Mouse (Mus musculus) heart, postnatal 36 days (tissue): ENCODE data around the gene Tc2n. TPM values are rescaled to one million over a fixed set of nuclear protein-coding genes. Genes with fewer than 3 reads are reported as not detected.

ENCODE experiments used
- total RNA-seq, 2 experiments: library from RNA; stranded (reverse); gene quantifications; 2 replicates each; pipeline ENCODE4 v1.2.3; 2021

Gene Tc2n
- total RNA-seq, 2 experiments from 2014 or later: 0.65 to 0.97 TPM

Other genes with a start within 250 kb of the Tc2n start
- gene Fbln5, start 100.5 kb upstream of the Tc2n start, total RNA-seq: 10 to 100 TPM; 27.7 to 29.8 TPM
- 10 to 100 TPM; 33.6 to 35.3 TPM for gene Trip11, start 194.7 kb upstream of the Tc2n start, total RNA-seq
- 10 to 100 TPM in 1 of 2 experiments, 1 to 10 TPM in 1; 9.1 to 10.7 TPM for gene Atxn3, start 239.7 kb upstream of the Tc2n start, total RNA-seq